Mouse (Mus musculus): ENCODE data around the gene Tek. TPM values are rescaled to one million over a fixed set of nuclear protein-coding genes. Genes with fewer than 3 reads are reported as not detected.
A peak's percentile ranks its signal among the peaks of the same experiment; 100 is the strongest.

Gene Tek
- polyA plus RNA-seq, 1 experiment: 11.2 TPM

DNA sequence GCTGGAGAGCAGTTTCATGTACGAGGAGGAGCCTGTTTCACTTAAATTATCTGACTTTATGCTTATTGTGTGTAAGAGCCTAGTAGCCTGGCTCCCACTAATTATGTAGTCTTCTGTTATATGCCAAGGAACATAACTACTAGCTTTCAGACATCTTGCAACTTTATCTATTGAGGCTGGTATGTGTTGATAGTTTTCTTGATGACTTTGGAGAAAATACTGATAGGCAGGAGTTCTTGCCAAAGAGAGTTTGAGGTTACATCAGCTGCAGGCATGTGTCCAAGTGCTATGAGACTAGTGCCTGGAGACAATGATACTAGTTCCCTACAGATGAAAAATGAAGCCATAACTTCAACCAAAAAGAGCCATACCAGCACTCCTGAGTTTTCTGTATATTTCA lies 64.1 kb downstream of the Tek start:
- peak in 1 of 2 experiments; percentile 2 for DNase-seq (ENCODE audit: extremely low spot score in 1 of 2, low spot score in 1 of 2)

DNA sequence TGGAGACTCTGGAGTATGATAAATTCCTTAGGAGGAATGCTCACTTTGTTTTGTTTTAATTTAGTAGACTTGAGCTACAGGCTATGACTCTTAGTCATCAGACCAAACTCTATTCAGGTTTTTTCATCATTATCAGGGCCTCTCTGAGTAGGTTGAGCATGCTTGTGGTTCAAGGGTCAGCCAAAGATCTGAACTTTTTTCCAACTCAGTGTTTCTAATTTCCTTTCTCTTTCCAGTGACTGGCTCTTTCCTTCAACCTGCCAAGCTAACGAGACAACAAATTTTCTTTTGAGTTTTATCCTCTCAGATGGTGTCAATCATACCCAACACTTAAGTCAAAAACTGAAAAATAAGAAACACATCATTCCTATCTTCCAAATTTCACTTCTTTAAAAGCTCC lies 71.5 kb downstream of the Tek start:
- no peak for DNase-seq (ENCODE audit: extremely low spot score in 1 of 2, low spot score in 1 of 2)

DNA sequence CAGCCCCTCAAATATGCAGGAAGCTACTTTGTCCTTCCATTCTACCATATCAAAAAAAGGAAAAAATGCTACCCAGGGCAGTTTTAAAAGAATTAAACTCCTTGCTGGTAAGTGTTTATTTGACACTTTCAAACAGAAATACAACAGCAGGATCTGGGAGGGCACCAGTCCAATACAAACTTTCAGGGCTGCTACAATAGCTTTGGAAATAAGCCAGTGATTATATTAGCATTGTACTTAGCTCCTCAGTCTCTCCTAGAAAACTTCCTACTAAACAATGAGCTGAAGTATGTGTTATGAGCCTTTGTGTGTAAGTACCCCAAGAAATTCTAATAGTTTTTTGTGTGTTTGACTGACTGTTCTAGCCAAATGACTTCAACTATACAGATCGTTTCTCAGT lies 87.8 kb downstream of the Tek start:
- DNase-seq (ENCODE audit: extremely low spot score in 1 of 2, low spot score in 1 of 2): no peak

DNA sequence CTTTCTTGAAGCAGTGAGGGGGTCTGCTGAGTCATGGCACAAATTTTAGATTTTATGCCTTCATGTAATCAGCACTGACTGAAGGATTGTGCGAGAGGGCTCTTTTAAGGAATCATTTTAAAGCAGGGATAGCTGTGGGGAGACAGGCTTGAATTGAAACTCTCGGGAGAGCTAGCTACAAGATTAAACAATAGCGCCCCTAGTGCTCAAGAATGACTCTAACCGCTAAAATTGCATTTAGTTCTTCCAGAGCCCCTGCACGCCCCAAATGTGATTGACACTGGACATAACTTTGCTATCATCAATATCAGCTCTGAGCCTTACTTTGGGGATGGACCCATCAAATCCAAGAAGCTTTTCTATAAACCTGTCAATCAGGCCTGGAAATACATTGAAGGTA lies 88.3 kb downstream of the Tek start:
- no peak for DNase-seq (ENCODE audit: extremely low spot score in 1 of 2, low spot score in 1 of 2)

DNA sequence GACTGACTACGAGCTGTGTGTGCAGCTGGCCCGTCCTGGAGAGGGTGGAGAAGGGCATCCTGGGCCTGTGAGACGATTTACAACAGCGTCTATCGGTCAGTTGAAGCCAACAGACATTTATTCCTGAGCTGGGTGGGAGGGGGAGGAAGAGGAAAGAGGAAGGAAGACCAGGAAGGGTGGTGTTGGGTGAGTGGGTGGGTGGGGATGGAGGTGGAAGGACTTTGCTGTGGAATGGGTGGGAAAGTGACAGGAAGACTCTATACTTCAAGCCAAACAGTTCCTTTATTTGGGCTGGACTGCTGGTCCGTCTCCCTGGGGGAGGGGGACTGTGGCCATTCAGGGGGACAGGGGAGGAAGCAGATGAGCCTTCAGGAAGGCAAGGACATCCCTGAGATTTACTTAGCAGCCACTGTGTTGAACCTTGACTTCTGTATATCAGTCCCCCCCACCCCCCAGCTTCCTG lies 90.9 kb downstream of the Tek start:
- no peak for DNase-seq (ENCODE audit: extremely low spot score in 1 of 2, low spot score in 1 of 2)

DNA sequence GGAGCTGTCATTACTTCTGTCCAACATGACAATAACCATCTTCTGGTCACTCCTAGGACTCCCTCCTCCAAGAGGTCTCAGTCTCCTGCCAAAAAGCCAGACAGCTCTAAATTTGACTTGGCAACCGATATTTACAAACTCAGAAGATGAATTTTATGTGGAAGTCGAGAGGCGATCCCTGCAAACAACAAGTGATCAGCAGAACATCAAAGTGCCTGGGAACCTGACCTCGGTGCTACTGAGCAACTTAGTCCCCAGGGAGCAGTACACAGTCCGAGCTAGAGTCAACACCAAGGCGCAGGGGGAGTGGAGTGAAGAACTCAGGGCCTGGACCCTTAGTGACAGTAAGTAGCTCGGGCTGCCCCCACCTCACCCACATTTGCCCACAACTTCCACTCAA lies 98.0 kb downstream of the Tek start:
- DNase-seq (ENCODE audit: extremely low spot score in 1 of 2, low spot score in 1 of 2): no peak

DNA sequence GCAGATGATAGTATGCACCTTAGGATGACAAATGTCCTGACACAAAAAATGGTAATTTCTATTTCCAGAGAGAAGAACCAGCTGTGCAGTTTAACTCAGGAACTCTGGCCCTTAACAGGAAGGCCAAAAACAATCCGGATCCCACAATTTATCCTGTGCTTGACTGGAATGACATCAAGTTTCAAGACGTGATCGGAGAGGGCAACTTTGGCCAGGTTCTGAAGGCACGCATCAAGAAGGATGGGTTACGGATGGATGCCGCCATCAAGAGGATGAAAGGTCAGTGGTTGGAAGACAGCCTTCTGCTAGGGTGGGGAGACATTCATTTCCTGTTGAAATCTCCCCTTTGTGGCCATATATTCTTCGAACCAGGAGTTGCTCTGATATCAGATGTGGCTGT lies 114.2 kb downstream of the Tek start:
- no peak for DNase-seq (ENCODE audit: extremely low spot score in 1 of 2, low spot score in 1 of 2)

DNA sequence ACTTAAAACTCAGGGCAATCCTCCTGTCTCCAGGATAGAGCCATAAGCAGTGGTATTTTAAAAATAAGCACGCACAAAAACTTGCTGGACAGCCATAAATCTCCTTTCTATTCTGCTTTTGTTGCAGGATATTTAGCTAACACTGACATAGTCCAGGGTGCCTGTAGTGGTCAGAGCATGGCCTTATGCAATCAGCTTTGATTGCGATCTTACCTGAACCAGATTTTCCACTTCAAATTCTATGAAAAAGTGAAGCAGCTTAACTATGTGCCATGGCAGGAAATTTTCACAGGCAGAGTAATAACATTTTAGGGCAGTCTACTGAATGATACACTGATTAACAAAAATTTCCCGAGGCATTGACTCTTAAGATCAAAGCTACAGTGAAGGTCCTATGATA lies 115.2 kb downstream of the Tek start:
- DNase-seq (ENCODE audit: extremely low spot score in 1 of 2, low spot score in 1 of 2): no peak

DNA sequence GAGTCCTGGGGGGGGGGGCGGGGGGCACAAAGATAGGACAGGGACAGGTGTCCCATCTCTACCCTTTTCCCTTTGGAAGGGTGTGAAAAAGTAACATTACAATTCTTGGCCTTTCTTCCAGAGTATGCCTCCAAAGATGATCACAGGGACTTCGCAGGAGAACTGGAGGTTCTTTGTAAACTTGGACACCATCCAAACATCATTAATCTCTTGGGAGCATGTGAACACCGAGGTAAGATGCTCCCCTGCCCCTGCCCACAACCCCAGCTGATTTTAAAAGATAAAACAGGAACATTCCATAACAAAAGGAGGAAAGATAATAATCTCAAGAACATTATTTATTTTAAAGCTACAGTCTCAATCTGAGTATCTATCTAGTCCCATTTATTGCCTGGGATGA lies 116.1 kb downstream of the Tek start:
- no peak for DNase-seq (ENCODE audit: extremely low spot score in 1 of 2, low spot score in 1 of 2)

DNA sequence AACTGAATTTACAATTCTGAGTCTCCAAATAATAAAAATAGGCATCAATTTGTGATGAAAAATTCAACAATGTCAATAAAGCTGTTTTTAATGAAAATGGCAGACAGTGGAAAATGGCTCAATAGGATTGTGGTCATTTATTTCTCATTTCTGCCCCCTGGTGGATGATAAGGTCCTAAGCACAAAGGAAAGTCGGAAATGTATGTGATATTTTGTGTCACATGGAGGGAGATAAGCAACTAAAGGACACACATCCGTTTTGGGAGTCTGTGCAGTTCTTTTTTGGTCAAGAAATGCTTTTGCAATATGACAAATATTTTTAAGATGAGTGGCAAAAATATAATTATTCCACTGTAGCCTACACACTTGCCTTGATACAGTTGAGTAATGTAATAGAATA lies 161.7 kb downstream of the Tek start:
- peak in 1 of 2 experiments; percentile 31 for DNase-seq (ENCODE audit: extremely low spot score in 1 of 2, low spot score in 1 of 2)

DNA sequence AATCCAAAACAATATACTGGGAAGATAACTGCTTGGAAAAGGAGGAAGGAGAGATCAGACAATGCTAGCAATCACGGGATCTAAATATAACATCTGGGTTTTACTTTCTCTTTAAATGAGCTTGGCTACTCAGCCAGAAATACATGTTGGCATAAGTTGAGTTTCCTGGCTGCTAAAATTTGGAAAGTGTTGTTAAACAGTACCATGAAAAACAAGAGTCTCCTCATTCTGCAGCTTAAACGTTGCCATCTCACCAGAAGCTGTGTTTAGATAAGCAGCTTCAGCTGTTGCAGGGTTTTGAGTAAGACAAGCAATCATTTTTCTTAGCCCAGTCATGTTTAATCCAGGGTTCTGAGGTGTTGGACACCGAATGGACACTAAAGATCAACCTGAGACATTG lies 162.7 kb downstream of the Tek start:
- peak in 1 of 2 experiments; percentile 5 for DNase-seq (ENCODE audit: extremely low spot score in 1 of 2, low spot score in 1 of 2)

Other genes with a start within 250 kb of the Tek start
- gene Gm10306, start 182.7 kb upstream of the Tek start, polyA plus RNA-seq (2012; rRNA removed): 0.28 TPM in 1 of 2 replicates, not detected in the other
- 9.5 and 10.5 TPM in 2 replicates for gene Caap1, start 182.5 kb upstream of the Tek start, polyA plus RNA-seq (2012; rRNA removed)
- gene Plaa, start 136.0 kb upstream of the Tek start, polyA plus RNA-seq (2012; rRNA removed): 32.4 and 36.4 TPM in 2 replicates
- gene Ift74, start 124.8 kb upstream of the Tek start, polyA plus RNA-seq (2012; rRNA removed): 14.2 and 15.2 TPM in 2 replicates
- not detected in 2 replicates for gene Lrrc19, start 89.1 kb upstream of the Tek start, polyA plus RNA-seq (2012; rRNA removed)
- gene Eqtn, start 189.6 kb downstream of the Tek start, polyA plus RNA-seq (2012; rRNA removed): 2.6 and 2.8 TPM in 2 replicates
- 18.8 and 19.9 TPM in 2 replicates for gene Mysm1, start 239.8 kb downstream of the Tek start, polyA plus RNA-seq (2012; rRNA removed)